Mouse (Mus musculus) embryo, embryonic 11.5 days (tissue): ENCODE measurements around the gene 9930104L06Rik.

Source experiments
- DNase-seq: peaks from one replicate; pipeline ENCODE4 v3.0.0-alpha.2; 2012; ENCODE audit warnings: low read depth, low spot score

Gene 9930104L06Rik

DNA sequence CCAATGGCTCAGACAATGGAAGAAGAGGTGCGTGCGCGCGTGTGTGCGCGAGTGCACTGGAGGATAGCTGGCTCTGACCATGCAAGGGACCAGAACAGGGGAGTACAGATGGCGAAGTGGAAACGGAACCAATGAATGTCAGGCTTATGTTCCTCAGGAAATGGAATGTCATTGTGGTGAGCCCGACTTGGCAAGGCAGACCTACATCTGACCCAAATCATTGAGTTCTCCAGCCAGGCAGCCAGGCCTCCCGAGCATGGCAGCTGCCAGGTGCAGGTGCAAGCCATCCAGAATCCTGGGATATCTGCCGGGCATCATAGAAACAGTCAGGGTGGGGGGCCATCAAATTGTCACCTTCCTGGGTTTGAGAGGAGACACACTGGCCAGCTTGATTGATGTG, 24.1 kb downstream of the 9930104L06Rik start:
- no peak for DNase-seq

DNA sequence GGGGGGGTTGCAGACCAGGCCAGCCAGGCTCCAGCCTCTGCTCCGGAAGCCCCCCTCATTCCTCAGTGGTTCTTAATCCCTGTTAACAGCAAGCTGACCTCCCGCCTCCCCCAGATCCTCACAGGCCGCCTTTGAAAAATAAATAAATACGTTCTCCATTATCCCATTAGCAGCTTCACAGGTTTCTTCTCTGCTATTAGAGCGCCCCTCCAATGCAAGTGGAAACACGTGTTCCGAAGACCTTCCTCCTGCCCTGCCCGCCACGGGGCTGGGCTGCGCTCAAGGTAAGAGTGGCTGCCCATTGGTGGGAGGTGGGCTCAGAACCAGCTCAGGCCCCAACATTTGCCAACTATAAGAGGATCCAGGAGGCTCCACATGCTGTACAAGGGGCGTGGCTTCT, 25.7 kb downstream of the 9930104L06Rik start:
- no peak for DNase-seq

DNA sequence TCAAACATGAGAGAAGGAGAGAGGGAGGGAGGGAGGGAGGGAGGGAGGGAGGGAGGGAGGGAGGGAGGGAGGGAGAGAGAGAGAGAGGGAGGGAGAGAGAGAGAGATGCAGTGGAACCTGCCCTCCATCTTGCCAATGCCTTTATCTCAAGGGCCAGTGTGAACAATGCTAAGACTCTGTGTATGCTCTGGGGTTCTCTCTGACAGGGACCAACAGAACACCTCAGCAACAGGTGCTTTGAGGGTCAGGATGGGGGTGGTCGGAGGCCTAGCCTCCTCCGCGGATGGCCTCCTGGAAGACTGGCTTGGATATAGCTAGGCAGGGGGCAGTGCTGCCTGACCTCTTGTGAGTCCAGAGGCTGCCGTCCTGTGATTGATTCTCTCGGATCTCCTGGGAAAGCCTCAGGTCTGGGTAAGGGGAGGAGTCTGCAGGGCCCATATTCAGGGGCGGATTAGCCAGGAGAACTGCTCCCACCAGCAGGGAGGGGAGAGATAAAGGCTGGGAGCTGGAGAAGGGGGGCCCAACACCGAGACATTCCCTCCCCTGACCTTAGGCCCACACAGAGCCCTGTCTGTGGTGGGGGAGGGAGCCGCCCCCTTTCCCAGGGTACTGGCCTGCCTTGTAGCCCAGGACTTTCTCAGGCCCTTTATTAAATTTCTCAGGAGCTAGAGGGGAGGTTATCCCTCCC, 28.2 kb downstream of the 9930104L06Rik start:
- no peak for DNase-seq

DNA sequence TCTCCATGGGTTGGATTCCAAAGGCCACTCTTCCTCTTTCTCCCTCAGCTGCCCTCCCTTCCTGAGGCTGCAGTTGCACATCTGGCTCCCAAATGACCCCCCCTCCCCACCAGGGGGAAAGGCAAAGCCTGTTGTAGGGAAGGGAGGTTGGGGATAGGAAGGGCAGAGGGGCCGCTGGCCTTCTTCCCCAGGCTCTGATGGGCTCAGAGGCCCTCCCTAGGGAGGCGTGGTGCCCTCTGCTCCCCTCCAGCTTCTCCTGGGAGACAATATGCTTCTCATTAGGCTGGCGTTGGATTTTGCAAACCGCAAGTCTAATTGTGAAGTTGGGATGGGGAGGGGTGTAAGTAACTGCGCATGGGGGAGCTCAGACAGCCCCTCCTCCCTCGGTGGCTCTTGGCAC, 31.9 kb downstream of the 9930104L06Rik start:
- no peak for DNase-seq

DNA sequence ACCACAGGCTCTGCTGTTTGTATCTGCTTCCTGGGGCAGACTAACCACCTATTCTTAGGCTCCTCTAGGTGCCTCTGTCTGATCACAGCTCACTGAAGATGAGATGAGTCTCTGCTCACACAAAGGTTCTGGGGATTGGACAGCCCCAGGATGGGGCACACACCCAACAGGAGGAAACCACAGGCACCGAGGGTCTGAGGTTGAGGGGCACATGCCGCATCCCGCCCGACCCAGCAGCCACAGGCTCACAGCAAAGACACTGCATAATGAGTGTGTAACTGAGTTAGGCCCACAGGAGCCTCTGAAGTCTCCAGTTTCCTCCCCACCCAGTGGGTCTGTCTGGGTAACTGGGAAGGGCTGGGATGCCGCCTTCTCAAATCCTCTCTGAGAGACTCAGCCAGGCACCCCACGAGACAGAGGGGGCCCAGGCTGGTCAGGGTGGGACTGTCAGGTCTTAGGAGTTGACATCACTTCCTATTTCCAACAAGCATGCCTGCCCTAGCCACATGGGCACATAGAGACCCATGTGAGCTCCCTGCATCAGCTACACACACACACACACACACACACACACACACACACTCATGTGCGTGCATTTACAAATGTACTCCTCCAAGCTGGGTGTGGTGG, 32.5 kb downstream of the 9930104L06Rik start:
- DNase-seq = no peak

DNA sequence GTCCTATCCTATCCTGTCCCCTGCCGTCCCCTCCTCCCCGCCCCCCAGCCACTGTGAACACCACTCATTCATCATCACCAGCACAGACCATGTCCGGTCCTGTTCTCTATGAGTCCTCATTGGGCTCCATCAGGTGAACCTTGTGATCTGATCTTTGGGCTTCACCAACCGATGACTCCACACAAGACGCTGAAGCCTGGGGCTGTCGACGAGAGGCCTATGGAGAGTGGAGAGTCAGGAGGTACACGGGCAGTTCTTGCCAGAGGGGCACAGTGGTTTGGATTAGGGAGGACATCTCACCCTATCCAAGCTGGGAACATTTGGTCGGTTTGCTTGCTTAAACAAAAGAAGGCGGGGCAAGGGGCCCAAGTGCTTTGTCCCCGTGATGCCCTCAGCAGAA, 33.3 kb downstream of the 9930104L06Rik start:
- no peak for DNase-seq

DNA sequence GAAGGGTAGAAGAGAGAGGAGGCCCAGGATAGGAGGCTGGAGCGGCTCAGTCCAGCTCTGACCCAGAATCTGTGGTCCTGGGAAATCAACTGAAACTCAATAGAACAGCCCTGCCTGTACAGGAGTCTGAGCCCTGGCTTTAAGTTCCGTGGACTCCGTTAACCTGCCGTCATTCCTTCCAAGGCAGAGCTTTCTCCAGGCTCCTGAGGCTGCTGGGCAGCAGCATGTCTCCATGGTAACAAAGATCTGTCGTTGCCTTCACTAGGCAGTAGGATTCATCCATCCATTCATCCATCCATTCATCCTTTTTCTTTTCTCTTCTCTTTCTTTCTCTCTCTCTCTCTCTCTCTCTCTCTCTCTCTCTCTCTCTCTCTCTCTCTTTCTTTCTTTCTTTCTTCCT, 33.8 kb downstream of the 9930104L06Rik start:
- DNase-seq = no peak

DNA sequence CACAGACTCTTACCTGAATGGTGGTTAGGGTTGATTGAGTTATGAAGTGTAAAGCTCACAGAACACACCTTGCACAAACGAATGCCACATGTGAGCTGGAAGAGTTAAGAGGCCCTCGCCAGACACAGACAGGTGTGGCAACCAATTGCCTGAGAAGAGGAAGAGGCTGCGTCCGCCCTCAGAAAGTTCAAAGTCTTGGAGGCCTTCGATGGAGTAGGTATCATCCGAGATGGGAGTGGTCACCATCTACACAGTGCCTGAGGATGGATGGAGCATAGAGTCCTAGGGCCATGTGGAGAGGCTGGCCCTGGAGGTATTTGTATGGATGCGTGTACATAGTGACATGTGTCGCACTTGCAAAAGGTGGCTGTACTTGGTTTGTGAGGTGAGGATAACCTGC, 34.2 kb downstream of the 9930104L06Rik start:
- DNase-seq = no peak

DNA sequence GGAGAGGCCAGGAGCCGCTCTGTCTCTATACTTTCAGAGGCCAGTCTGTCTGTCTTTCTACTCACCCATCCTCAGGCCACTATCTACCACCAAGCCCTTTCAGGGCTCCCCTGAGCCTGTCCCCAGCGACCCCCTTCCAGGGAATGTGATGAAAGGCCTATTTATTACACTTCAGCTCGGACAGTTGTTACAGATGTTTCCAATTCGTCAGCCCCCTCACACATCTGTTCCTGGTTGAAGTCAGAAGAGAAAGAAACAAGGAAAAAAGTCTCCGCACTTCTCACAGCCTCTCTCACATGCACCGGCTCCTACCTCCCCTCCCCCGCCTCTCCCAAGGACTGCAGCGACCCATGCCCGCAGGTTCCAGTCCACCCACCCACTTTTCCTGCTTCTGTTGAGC, 35.5 kb downstream of the 9930104L06Rik start:
- peak; percentile 49 for DNase-seq

DNA sequence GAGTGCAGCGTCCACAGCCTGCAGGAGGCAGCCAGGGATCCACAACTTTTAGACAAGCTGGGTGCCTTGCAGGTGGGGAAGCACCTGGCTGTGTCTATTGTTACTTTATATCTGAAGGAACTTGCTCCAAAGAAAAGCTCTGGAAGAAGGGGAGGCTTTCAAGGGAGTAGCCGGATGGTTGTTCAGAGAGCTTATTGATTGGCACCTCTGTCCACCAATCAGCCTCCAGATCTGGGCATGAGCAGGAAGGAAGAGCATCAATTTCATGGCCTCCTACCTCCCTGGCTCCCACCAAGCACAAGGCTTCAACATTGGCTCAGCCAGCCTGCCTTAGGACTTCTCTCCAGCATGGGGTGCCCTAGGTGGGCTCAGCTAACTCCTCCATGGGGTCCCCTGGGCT, 36.4 kb downstream of the 9930104L06Rik start:
- DNase-seq = no peak

DNA sequence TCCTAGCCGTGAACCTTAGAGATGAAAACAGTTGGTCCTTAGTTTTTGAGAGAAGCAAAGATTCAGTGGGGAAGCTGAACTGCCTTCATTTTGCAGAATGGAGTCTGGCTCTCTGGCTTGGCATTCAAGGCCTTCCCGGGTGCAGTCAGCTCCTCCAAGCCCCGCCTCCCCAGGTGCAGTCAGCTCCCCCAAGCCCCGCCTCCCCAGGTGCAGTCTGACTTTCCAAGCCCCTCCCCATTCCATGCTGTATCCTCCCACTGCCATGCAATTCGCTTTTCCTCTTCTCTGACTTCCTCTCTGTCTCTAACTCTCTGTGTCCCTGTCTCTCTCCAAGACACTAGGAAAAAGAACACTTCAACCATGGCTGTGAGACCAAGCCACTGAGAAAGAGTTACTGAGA, 41.4 kb downstream of the 9930104L06Rik start:
- DNase-seq = no peak

DNA sequence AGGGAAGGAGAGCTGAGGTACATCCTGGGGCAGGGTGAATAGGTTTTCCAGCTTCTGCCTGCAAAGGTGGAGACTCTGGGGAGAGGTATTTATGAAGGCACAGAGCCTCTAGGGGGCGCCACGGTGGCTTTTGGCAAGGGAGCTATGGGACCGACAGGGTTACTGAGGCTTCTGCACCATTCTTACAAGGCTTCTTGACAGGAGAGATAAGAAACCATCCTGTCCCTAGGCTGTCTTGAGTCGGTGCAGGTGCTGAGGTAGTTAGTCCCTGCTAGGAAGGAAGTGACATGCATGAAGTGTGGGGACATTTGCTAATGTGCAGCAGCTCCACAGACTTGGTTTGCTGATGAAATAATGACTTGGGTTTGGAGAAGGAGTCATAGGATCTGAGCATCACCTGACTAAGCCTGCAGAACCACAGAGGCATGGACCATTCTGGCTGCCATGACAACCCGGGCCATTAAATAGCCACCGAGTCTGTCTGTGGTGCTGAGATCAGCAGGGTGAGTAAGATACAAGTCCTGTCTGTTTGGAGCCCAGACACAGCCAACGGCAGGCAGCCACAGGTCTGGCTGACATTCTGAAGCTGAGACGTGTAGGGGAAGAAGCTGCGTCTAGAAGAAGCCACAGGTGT, 47.2 kb downstream of the 9930104L06Rik start:
- no peak for DNase-seq

DNA sequence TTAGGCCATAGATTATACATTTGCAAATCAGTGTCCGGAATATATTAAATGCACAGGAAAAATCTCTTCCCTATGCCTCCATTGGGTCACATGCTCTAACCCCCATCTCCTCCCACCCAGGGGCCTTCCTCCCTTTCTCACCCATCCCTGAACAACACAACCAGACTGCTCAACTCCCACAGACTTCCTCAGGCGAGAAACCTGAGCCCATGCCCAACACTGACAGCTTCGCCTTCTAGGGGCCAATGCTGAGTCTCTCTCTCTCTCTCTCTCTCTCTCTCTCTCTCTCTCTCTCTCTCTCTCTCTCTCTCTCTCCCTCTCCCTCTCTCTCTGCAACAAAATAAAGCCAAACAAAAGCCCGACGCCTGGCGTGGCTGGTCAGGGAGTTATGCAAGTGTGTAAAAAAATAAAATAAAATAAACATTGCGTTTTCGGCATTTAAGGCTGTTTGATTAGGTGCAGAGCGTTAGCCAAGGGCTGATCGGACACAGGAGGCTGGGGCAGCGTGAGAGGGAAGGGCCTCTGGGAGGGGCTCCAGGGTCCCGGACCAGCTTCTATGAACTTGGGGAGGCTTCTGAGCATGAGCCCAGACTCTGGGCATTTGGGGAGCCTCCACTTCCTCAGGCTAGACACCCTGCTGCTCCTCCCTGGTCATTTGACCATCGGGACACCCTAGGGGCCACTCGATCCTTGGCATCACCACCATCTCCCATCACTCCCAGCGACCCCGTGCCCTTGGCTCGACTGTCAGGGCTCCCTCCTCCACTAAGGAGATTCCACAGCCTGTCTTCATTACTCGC, 48.2 kb downstream of the 9930104L06Rik start:
- DNase-seq = no peak

DNA sequence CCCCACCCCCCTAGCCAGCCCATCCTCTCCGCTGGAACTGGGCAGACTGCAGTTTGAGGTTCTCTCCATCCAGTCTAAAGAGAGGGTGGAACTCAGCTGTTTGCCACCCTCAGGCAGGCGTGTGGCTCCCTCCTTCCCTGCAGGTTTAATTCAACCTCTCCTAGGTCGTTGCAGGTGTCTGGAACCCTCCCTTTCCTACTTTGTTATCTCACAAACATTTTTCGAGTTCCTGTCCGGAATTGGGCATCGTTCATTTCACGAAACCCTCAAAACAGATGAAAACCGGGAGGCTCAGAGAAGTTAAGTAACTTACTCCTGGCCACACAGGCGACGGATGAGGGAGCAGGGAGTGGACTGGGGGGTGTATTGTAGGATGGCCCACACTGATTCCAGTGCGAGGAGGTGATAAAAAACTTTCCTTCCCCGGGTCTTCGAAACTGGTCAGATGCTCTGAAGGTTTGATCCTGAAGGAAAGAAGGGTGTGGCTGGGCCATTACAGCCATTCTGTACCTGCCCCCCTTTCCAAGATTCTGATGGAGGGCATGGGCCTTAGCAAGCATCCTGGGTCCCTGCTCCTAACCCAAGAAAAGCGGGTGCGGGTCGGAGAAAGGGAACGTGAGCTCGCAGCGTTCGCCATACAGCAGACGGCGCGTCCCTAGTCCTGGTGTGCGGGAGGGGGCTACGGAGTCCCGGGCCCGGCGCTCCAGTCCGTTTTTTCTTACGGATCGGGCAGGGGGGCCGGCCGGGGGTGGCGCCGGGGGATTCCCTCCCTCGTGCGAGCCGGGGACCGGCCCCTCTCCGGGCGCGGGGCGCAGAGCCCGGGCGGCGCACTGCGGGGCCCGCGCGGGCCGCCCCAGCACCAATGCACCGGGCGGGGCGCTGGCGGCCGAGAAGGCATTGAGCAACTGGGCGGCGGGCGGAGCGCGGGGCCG, 49.1 kb downstream of the 9930104L06Rik start, which contains the start of gene Rspo1:
Rspo1 (plus strand) TSS at position 760 of the 932 bp plus-strand sequence.
- no peak for DNase-seq

DNA sequence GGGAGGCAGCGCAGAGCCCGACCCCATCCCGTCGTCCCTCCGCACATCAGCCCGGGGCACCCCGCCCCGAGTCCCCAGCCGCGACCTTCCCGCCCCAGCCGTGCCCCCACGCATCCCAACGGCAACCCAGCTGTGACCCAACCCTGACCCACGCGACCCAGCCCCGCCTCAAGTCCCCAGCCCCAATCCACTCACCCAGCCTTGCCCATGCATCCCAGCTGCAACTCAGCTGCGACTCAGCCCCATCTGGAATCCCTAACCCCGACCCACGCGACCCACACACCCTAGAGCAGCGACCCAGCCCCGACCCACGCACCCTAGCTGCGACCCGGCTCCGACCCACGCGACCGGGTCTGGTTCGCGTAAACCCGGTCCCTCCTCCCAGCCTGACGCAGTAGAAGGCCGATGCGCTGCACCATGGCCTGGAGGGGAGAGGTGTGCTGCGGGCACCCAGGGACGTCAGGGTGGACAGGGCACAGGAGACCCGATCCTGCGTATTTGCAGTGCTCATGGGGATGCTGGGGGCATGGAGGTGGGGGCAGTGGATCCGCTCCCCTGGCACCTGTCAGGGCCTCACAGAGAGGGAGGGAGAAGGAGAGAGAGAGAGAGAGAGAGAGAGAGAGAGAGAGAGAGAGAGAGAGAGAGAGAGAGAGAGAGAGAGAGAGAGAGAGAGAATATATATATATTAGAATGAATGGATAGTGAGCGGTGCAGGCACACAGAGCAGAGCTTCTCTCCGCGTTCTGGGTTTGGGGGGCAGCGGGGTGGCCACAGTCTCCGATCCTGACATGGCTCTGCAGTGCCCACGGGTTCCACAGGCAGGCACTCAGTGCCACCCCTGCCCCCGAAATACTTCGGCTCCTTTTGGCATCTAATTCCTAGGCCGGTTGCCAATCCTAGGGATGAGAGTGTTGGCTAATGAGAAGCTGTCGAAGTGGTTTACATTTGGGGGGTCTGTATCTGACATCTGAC, 50.2 kb downstream of the 9930104L06Rik start:
- no peak for DNase-seq

DNA sequence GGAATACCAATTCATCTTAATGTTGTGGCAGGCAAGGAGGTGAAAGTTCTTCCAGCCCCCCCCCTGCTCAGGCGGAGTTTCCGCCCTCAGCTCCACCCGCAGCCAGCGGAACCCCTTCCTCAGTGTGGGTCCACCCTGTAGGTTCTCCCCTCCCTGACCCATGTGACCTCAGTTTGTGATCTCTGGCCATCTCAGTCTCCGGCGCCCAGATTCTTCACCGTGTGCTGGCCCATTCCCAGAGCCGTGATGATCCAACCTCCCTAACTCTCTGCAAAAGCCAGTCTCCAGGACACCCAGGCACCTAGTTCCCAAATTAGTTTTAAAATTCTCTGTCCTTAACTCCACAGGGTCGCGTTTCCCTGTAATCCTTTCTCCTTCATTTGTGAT, 50.9 kb downstream of the 9930104L06Rik start:
- no peak for DNase-seq

DNA sequence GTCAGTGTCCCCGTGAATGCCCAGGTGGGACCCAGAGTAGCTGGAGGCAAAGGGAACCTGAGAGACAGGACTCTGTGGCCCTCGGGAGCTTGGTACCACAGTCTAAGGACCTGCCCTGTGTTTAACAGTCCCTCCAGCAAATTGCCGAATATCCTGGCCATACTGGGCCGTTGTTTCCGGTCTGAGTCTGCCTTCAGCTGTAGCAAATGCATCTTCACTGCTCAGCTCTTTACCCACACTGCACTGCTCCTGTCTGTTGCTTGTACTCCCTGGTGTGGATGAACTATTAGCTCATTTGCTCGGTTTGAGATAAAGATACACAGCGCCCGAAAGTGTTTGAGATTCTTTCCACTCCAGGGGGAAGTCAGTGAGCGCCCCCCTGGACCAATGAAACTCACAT, 51.5 kb downstream of the 9930104L06Rik start:
- no peak for DNase-seq

DNA sequence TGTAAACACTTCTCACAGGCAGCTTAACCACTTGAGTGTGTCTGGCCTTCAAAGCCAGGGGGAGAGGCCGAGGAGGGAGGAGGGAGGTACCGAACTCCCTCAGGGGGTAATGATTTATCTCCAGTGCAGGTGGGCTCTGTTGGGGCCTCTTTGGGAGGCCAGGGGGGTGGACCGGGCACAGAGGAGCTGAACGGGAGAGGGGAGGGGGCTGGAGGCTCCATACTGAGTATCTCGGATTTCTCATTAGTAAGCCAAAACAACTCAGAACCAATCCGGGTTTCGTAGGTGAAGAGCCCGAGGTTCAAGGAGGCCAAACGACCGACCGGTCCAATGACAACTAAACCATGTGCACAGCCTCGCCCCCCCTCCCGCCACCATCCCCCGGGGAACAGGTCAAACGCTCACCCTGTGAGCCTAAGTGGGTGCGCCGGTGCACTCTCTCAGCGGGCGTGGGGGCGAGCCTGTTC, 53.0 kb downstream of the 9930104L06Rik start:
- DNase-seq = no peak

DNA sequence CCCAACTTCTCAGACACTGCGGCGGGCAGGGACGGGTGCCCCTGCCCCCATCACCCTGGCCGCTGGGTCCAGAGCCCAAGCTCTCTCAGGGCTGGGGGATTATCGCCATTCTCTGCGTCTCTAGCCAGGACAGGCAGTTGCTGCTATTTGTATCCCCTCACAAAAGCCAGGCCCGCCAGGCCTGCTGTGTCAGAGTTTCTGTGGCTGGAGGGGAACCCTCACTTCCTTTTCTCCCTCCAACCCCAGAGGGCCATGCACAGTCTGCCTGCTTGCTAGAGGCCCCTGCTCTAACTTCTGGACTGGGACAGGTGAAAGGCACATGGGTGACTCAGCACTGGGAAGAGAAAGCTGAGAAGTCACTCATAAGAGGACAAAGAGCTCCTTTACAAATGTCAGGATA, 53.5 kb downstream of the 9930104L06Rik start:
- DNase-seq = no peak
